Mouse (Mus musculus) CH12.LX (cell line): Measurements from ENCODE around the gene Supt3.

Experiments used
- EP300 ChIP-seq: IDR thresholded peaks from 2 replicates; pipeline ENCODE4 v1.6.1; 2011; ENCODE audit warnings: low read length, improper control_type of control experiment
- ETS1 ChIP-seq: conservative IDR thresholded peaks from 2 replicates; pipeline ENCODE4 v1.6.1; 2012; ENCODE audit warnings: low read depth, mild to moderate bottlenecking, inconsistent platforms, low read length, improper control_type of control experiment, moderate library complexity
- POLR2AphosphoS2 ChIP-seq: IDR thresholded peaks from 2 replicates; pipeline ENCODE4 v1.6.1; 2011; ENCODE audit warnings: low read depth, low read length, improper control_type of control experiment

GRCm38 (mm10) chr17:45136491-45136890 lies 359.5 kb downstream of the Supt3 start:
- TF ChIP-seq POLR2AphosphoS2 (no peak), ETS1 (no peak), EP300 (no peak)
